Mouse (Mus musculus) adrenal gland, postnatal 25 days (tissue): ENCODE results near the gene Hist1h2ad. TPM values are rescaled to one million over a fixed set of nuclear protein-coding genes. Genes with fewer than 3 reads are reported as not detected.
"Not testable (repeated sequence)": the region's sequence is repeated elsewhere in the genome, so short reads cannot be mapped to it uniquely, and the experiment has no call there.

Experiments used
- DNase-seq: peaks from one replicate; pipeline ENCODE4 v3.0.0; 2021; ENCODE audit warnings: mixed read lengths
- total RNA-seq: library from RNA; stranded (reverse); gene quantifications from 2 replicates; pipeline ENCODE4 v1.2.3, GENCODE M21; 2021

The Hist1h2ad gene
- total RNA-seq, 1 experiment from 2014 or later, result 9.6 TPM

DNA sequence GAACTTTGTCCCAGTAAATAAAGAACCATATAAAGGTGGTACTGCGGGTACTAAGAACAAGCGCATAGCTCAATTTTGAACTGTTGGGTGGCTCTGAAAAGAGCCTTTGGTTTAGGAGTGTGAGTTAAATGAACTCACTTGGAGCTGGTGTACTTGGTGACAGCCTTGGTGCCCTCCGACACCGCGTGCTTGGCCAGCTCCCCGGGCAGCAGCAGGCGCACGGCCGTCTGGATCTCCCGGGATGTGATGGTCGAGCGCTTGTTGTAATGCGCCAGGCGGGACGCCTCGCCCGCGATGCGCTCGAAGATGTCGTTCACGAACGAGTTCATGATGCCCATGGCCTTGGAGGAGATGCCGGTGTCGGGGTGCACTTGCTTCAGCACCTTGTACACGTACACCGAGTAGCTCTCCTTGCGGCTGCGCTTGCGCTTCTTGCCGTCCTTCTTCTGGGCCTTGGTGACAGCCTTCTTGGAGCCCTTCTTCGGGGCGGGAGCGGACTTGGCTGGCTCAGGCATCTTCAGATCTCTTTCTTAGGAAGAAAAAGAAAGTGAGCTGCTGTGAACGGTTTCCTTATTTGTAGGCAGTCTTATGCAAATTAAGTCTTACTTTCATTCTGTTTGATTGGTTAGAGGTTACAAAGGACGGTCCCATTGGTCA, 11.4 kb downstream of the Hist1h2ad start:
- DNase-seq, result peak; percentile 43

DNA sequence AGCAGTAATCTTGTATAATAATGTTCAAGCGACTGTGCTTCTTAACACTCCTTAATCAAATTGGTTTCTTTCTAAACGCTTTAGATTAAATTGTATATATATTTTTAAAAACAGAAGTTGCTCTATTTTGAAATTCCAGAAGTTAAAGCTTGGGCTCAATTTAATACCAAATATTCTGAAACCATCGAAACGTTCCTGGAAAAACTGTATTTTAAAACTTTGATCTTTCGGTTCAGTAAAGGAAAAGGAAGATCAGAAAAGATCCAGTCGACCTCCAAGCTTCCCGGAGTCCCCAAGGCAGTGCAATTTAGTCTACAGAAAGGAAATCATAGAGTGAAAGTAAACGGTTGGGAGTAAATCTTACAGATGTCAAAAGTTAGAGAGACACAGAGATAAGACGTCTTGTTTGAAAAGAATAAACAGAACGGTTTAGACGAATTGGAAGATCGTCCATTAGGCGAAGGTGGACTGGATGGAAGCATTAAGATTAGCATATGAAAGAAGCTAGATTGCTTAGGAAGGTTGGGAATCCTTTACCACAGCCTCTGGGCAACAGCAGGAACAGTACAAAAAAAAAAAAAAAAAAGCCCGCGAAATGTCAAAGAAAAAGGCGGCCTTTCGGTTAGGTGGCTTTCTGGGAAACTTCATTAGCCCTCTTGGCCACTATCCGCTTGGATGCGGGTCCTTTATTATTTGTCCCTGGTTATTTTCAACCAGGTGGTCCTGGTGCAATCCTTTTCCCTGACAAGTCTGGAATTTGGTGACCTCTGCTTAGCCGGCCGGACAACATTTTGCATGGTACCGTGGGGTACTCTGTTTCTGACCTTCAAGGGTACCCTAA, 12.1 kb downstream of the Hist1h2ad start:
- DNase-seq, result no peak

DNA sequence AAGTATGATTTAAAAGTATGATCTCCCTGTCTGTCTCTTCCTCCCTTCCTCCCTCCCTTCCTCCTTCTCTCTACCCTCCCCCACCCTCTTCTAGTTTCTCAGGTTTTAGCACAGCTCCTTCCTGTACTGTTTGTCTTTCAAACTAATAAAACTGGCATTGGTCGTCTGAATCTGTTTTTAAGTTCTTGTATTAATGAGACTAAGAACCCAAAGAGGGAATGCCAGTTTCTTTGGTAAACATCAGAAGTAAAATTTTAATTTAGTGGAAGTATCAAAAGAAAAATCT, 12.7 kb downstream of the Hist1h2ad start:
- no peak for DNase-seq

- DNase-seq, result no peak
These were observed 17.0 kb downstream of the Hist1h2ad start for GRCm38 (mm10) chr13:23591206-23591605.

GRCm38 (mm10) chr13:23591886-23592285, 17.7 kb downstream of the Hist1h2ad start:
- DNase-seq, result not testable (repeated sequence)

DNA sequence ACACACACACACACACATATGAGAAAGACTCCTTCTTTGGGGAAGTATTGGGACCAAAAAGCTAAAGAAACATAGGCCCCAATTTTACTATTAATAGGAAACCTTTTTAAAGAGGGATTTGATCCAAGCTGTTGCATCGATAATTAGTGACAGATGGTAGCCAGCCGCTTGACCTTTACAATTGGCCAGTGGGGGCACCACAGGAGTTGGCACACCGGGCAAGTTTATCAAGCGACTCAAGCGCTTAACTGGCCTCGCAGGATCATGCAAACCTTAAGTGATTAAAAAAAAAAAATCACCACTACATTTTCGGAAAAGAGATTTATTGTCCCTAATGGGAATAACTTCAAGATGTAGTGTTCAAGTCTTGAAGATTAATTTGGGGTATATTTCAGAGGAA, 18.4 kb downstream of the Hist1h2ad start:
- DNase-seq, result no peak

- DNase-seq, result no peak
These were observed 19.0 kb downstream of the Hist1h2ad start for GRCm38 (mm10) chr13:23593051-23593770.

DNA sequence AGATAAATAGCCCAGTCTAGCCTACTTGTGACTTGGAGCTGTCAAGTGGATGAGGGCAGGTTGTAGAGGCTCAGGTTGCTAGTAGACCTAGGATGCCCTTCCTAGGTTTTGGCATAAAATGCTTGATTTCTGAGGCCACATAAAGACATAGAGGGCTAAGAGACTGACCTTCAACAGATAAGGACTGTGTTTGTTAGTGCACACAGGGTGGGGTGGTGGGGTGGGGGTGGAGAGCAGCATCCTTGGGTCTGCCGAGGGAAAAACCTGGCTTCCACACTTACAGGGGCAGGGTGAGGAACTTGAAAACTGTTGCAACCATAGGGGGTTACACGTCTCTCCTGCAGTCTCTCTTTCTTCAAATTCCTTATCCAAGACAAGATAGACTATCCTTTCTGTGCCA, 21.0 kb downstream of the Hist1h2ad start:
- DNase-seq, result no peak

DNA sequence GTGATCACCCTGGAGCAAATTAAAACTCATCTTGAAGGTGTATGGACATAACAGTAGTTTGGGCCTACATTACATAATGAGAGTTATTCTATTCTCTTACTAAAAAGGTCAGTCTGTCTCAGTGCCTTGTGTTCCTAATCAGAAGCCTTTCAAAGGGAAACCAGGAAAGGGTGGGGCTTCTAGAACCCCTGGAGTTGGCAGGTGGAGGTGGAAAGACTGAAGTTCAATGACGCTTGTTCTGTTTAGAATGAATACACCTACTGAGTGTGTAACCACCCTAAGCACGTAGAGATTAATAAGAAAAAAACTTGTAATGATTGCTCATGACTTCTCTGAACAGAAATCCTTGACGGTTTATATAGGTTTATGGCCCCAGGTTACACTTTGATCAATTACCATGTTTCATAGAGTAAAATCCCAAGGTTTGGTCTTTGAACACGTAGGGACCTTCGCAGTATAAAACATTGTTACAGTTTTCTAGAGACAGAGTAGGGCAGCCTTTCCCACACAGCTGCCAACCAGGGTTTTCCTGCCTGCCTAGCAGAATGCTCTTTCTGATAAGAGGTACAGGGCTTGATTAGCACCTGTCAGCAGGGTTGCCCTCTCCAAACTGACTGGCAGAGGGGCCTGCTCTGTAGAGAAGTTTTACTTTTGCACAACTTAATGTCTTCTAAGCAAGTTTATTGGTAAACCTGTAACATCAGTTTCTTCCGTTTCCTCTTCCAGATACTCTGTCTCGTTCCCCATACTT, 21.6 kb downstream of the Hist1h2ad start:
- DNase-seq, result no peak

DNA sequence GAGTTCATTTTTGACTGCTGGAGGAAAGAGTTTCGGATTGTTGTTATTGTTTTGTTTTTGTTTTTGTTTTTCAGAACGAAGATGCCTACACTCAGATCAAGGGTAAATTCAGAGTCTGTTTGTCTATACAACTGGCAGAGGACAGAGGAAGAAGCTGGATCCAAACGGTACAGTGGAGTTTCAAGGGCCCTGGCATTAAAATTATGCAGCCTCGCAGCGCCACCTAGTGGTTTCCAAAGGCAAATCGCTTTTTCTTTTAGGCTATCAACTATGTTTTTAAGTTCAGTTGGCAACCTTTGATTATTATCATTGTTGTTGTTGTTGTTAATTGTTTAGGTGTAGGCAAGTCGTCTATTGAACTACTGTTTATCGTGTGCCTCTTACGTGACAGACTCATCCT, 23.8 kb downstream of the Hist1h2ad start:
- DNase-seq, result peak; percentile 80

DNA sequence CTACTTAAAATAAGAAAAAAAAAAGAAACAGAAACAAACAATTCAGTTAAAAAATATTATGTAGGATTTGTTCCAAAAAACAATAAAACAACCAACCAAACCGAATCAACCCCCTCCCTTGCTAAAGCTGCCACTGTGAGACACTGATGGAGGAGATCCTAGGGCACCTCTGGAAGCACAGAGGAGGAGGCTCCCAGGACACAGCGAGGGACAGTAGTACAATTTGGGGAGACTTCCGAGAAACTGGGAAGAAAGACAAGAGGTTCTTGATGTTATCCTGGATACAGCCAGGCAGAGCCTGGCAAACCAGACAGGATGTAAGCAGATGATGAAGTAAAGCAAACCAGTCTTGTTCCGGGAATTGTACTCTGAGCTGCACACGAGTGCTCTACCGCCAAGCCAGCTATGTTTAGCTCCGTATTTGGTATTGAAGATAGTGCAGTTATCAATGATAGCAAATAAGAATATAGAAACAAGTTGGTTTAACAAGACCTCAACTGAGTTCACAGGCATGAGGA, 29.1 kb downstream of the Hist1h2ad start:
- DNase-seq, result no peak

- DNase-seq, result no peak
These were observed 30.3 kb downstream of the Hist1h2ad start for GRCm38 (mm10) chr13:23604452-23604851.

- DNase-seq, result no peak
These were observed 30.9 kb downstream of the Hist1h2ad start for GRCm38 (mm10) chr13:23605052-23605451.

DNA sequence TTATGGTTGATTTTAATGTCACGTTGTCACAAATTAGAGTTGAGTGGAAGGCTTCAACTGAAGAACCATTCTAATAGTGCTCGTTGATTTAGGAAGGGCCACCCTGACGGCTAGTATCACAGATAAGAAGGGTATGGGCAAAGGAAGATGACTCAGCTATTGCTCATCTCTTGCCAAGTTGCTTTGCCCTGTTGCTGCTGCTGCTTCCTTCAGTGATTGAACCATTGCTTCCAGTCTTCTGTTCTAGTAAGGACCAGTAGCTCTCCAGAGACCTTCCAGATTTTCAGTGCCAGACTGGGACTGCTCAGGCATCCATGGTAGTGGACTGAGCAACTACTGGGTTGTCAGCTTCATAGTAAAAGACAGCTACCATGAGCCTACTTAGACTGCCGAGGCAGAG, 35.0 kb downstream of the Hist1h2ad start:
- DNase-seq, result no peak

DNA sequence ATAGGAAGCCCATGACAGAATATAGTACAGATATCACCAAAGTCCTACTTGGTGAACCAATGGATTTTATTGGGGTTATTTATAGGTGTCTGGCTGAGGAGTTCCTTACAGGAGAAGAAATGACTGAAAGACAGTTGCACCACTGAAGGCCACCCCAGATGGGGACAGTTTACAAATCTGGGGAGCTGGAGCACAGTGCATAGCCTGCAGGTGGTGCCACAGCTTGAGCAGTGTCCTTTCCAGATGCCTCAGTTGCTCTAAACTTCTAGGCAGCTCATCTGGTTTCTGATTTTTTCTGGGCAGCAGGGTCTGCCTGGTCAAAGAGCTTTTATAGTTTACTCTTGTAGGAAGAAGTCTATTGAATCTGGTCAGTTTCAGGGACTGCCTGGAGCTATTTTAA, 35.7 kb downstream of the Hist1h2ad start:
- DNase-seq, result no peak

DNA sequence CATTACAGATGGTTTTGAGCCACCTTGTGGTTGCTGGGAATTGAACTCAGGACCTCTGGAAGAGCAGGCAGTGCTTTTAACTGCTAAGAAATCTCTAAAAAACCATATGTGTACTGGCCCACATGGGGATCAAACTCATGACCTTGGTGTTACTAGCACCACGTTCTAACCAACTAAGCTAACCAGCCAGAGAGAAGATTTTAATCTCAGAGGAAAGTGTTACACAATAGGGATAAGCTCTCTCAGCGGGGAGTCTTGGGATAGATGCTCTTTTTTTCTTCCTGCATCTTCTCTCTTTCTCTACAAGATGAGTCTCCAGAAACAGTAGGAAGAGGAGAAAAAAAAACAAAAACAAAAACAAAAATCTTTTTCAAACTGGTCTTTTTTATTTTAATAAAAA, 36.2 kb downstream of the Hist1h2ad start:
- no peak for DNase-seq

DNA sequence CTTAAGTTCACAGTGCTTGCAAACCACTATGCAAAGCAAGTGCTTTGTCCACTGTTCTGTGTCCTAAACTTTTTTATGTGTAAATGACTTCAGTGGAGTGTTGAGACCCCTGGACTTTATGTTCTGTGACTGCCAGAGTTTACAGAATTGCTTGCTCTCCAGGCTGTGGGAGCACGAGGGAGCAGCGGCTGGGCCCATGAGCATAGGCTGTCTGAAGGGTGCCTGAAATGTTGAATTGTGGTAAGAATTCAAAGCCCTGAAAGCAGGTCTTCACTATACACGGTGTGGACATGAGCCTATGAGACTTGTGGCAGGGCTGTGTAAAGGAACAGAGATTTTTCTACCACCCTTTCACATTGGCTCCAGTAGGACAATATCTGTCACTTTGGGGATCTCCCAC, 37.5 kb downstream of the Hist1h2ad start:
- DNase-seq, result no peak

GRCm38 (mm10) chr13:23620056-23620732, 46.0 kb downstream of the Hist1h2ad start:
- no peak for DNase-seq

DNA sequence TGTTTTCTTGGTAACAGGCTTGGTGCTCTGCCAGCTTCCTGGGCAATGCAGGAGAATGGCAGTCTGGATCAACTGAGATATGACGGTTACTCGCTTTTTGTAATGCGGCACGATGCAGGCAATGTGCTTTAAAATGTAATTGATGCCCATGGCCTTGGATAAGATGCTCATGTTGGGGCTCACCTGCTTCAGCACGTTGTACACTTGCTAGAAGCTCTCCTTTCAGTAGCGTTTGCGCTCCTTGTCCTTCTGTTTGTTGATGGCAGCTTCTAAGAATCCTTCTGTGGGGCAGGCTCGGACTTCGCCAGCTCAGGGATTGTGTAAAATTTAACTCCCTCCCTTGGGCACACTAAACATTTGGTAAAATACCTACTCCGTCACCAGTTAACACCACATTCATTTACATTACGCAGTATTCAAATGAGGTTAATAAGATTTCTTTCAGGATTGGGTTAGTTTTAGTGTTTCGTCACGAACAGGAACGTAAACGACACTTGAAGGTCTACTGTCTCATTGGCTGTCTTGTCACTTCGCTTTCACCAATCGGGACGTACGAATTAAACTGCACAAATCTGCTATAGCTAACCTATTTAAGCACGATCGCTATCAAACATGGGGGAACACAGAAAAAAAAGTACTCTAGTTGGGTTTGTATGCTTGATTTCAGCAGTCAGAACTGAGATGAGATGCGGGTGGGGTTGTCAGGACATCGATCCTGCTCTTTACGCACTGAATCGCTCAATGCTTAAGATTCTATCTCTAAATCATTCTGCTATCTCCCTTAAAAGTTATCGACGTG, 46.8 kb downstream of the Hist1h2ad start, which contains the start of gene Hist1h2be:
Hist1h2be (minus strand) TSS at position 392 of the 799 bp plus-strand sequence.
- DNase-seq, result peak; percentile 67

DNA sequence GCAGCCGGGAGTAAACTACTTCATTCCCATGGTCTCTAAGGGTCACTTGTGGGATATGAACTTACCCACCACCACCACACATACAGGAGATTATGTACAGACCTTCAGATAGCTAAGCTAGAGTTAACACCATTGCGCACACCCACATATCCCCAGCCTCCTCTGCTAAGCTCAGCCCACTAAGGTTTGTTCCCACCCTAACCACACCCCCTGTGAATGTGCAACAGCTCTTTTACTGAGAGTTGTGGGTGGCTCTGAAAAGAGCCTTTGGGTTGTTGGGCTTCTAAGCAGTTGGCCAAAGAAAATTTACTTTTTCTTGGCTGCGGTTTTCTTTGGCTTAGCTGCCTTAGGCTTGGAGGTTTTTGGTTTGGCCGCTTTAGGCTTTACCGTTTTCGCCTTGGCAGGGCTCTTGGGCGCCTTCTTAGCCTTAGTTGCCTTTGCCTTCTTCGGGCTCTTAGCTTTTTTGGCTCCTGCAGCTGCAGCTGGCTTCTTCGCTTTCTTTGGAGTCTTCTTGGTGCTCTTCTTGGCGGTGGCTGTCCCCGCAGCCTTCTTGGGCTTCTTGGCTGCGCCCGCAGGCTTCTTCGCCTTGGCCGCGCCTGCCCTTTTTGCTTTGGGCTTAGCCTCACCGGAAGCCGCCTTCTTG, 47.5 kb downstream of the Hist1h2ad start:
- peak; percentile 53 for DNase-seq
